Mouse (Mus musculus) right cerebral cortex, adult 18-20 months (tissue): ENCODE data around the gene Serpina3m.
"Not testable (repeated sequence)": the region's sequence is repeated elsewhere in the genome, so short reads cannot be mapped to it uniquely, and the experiment has no call there.

Experiments used
- DNase-seq: peaks from one replicate; pipeline ENCODE4 v3.0.0; 2022; ENCODE audit warnings: mixed read lengths

Serpina3m gene

DNA sequence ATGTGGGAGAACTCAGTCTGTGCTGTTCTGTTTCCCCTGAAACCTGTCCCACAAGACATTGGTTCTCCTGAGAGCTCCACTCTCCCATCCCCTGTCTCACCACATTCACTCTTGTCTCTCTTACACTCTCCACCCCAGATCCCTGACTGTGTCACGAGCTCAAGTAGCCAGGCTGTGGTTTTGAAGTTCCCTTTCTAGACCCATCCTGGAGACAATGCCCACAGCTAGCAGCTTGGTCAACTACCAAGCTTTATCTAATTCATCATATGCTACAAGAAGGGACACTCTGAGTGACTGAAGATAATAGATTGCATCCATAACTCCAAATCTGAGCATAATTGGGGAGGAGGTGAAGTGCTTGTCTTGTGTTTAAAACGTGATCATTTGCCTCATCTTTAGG, 52.8 kb downstream of the Serpina3m start:
- DNase-seq, result not testable (repeated sequence)

- DNase-seq, result no peak
Measured at GRCm38 (mm10) chr12:104403968-104404367, 65.7 kb downstream of the Serpina3m start.

GRCm38 (mm10) chr12:104406454-104406885, 68.2 kb downstream of the Serpina3m start, which contains the start of gene Serpina3n:
TSS of gene Serpina3n (plus strand) at chr12:104406729.
- DNase-seq, result peak; percentile 9

- no peak for DNase-seq
Measured at GRCm38 (mm10) chr12:104412507-104412906, 74.2 kb downstream of the Serpina3m start.

GRCm38 (mm10) chr12:104414576-104414975, 76.3 kb downstream of the Serpina3m start:
- no peak for DNase-seq

- peak; percentile 85 for DNase-seq
Measured at GRCm38 (mm10) chr12:104415625-104416315, 77.5 kb downstream of the Serpina3m start.

DNA sequence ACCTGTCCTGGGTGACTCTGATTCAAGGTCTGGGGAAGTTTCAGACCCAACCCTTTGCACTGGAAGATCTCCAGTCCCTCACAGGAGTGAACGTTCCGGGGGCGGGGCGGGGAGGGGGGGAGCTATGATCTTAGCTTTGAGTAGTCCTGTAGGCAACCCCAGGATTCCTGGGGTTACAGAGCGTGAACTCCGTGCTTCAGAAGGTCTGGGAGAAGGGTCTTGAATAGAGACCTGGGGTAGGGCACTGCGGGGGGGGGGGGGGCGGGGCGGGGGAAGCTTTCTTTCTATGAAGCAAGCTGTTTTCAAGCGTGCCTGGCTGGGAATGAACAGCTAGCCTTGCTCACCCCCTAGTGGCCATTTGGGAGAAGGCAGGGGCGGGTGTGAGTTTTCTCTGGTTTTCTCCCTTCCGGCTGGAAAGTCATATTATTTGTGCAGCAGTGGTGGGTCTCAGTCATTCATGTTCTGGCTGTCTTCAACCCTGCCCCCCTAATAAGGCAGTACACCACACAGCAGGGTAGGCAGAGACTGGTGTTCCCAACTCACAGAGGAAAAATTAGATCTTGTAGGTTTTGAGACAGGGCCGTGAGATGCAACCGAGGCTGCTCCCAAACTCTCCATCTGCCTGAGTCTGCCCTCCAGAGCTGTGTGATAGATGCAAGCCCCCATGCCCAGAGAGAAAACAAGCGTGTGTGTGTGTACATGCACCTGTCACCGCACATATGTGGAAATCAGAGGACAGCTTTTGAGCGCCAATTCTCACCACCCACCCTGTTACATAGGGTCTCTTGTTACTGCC, 80.3 kb downstream of the Serpina3m start:
- peak; percentile 74 for DNase-seq

- DNase-seq, result no peak
Measured at GRCm38 (mm10) chr12:104419136-104419462, 80.8 kb downstream of the Serpina3m start.

- no peak for DNase-seq
Measured at GRCm38 (mm10) chr12:104422615-104423392, 84.5 kb downstream of the Serpina3m start.

GRCm38 (mm10) chr12:104425591-104425990, 87.3 kb downstream of the Serpina3m start:
- DNase-seq, result no peak

GRCm38 (mm10) chr12:104426915-104427314, 88.6 kb downstream of the Serpina3m start:
- DNase-seq, result peak; percentile 11

DNA sequence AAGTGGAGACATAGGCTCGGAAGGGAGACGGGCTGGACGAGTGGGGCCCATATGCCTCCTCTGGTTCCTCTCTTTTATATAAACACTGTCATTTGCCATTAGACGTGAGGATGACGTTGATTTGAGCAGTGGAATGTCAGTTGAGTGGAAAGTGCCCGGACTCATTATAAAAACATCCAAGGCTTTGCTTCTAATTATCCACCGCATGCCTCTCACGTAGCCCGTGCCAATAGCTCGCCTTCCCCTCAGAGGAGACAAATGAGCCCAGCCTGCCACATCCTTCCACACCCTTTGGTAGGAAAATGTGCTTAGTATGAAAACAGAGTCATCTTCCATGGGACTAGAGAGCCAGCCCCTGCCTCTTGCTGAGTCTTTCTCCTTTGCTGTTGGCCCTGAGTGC, 93.1 kb downstream of the Serpina3m start:
- no peak for DNase-seq

DNA sequence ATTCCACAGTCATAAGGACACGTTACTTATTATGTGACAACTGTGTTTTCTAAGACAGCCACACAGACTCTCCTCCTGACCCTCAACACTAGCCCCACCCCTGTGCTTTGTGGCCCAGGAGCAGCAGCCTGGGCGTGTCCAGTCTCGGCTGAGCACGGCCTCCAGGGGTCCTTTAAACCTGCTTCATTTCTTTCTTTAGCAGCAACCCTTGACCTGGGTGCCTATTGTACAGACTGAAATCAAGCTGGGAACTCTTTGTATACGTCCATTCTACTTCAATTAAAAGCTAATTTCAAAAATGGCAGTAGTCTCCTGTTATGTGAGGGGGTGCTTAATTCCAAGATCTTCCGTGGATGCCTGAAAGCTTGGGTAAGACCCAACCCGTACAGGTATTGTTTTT, 94.9 kb downstream of the Serpina3m start:
- DNase-seq, result no peak

DNA sequence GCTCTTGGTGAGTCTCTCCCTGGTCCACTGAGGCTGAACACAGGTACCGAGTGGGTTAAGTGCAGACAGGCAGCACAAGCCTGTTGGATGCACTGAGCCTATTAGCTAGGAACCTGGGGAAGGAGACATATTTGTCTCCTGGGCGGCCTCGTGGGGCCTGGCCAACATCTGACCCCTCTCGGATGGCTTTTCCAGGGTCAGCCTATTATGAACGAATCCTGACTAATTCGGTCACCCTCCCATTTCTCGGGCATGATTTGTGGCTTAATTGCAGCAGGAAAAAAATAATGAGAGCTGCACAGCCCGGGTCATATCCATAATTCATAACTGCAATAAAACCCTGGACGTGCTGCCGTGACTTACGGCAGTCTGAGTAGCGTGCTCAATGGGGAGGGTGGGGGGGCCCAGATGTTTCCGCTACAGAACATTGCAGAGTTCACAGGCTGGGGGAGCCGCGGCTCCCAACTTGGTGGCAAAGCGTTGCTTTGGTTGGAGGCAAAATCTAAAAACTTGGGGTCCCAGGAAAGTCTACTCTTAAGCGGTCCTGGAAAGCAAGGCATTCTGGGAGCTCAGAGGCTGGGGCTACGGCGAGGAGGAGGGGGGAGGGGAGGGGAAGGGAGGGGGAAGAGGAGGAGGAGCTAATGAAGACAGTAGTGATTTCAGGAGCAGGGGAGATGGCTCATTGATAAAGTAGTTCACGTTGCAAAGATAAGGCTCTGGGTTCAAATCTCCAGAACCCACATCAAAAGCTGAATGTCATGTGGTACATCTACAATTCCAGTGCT, 95.9 kb downstream of the Serpina3m start:
- no peak for DNase-seq

DNA sequence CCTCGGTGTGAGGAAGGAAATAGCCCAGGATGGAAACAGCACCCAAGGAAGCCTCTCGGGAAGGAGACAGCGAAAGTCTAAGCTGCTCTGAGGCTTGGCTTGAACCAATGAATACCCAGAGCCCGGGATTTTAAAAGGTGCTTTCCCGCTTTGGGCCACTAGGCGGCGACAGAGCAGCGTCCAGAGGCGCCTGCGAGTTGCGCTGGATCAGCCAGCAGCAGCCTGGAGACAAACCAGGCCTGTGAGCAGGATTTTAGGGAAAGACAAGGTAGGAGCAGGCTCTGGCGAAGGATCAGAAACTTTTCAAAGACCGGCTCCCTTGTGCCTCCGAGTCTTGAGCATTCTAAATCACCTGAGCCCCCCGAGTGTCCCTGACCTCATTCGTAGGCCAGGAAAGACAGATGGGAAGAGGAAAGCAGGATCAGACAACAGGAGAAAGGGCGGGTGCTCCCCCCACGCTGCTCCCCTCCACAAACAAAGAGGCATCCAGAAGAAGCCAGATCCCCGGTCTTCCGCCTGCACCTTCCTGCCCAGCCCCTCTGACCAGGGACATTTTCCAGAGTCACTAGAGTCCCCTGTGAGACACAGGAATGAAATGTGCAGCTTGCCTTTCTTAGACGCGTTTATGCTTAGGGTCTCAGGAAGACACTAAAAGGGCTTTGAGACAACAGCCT, 101.9 kb downstream of the Serpina3m start:
- peak; percentile 81 for DNase-seq

GRCm38 (mm10) chr12:104443716-104444115, 105.4 kb downstream of the Serpina3m start:
- no peak for DNase-seq
